Mouse (Mus musculus) left cerebral cortex, adult 2 months (tissue): ENCODE results near the gene Mab21l3. TPM values are rescaled to one million over a fixed set of nuclear protein-coding genes. Genes with fewer than 3 reads are reported as not detected.

Experiments used
- DNase-seq, 2 experiments: peaks; one replicate each; pipeline ENCODE4 v3.0.0; 2021 to 2022; ENCODE audit warnings: low spot score in 2 of 2, mixed read lengths in 1 of 2; ENCODE audit errors: extremely low spot score in 1 of 2
- H3K27ac ChIP-seq: fragments of 200-600 bp; 2 replicates; pipeline ENCODE4 v1.8.1; 2022
- H3K4me3 ChIP-seq: fragments of 200-600 bp; 2 replicates; pipeline ENCODE4 v1.8.1; 2022
- CTCF ChIP-seq: fragments of 200-600 bp; IDR thresholded peaks from 2 replicates; pipeline ENCODE4 v1.8.1; 2022; ENCODE audit warnings: antibody characterized with exemption, mild to moderate bottlenecking, moderate library complexity
- intact Hi-C: fragments of 180-260 bp; cut with DNase I; formaldehyde crosslinking; loops from one replicate; pipeline ENCODE4 v1.15.1; 2025
- total RNA-seq, 2 experiments: library from RNA; stranded (reverse); gene quantifications; 2 replicates each; pipeline ENCODE4 v1.2.3; 2021

Mab21l3 gene
- total RNA-seq, 2 experiments from 2014 or later: 0.12 to 0.32 TPM

GRCm38 (mm10) chr3:101770540-101770939 is 78.2 kb downstream of the Mab21l3 start:
- intact Hi-C loops: no loop called here
- Histone ChIP-seq H3K27ac (no peak overlapping the region), H3K4me3 (no peak overlapping the region)
- DNase-seq: no peak
- no peak for TF ChIP-seq CTCF

GRCm38 (mm10) chr3:101763566-101763965 is 85.2 kb downstream of the Mab21l3 start:
- intact Hi-C loops: no loop called here
- no peak for TF ChIP-seq CTCF
- H3K4me3 ChIP-seq: no peak overlapping the region
- no peak overlapping the region for H3K27ac ChIP-seq
- DNase-seq: no peak

Other genes starting within 250 kb of the Mab21l3 start
- gene Atp1a1, start 244.3 kb downstream of the Mab21l3 start, total RNA-seq: 1,000 to 10,000 TPM; 1,018 to 1,116 TPM
- gene Slc22a15, start 75.5 kb upstream of the Mab21l3 start, total RNA-seq: 10 to 100 TPM in 1 of 2 experiments, 1 to 10 TPM in 1; 9.2 to 10.0 TPM
- gene Nhlh2, start 161.1 kb upstream of the Mab21l3 start, total RNA-seq: under 1 TPM; 0.26 to 0.52 TPM
- gene Casq2, start 237.5 kb upstream of the Mab21l3 start, total RNA-seq: 1 to 10 TPM in 1 of 2 experiments, under 1 TPM in 1; 0.68 to 1.4 TPM